Mouse (Mus musculus) neural tube, embryonic 13.5 days (tissue): Measurements from ENCODE around the gene Nln. TPM values are rescaled to one million over a fixed set of nuclear protein-coding genes. Genes with fewer than 3 reads are reported as not detected.

ENCODE experiments used
- ATAC-seq: fragments of 200-750 bp; cut with Nextera tagmentation; 2 replicates; pipeline ENCODE4 v1.8.0; 2017; ENCODE audit warnings: low read depth, mild to moderate bottlenecking, moderate TSS enrichment, moderate library complexity
- H3K27ac ChIP-seq: fragments of 300-500 bp; sonication (generic); replicated peaks from 2 replicates; pipeline ENCODE4 v1.5.1; 2015; ENCODE audit warnings: moderate library complexity, mild to moderate bottlenecking, inconsistent platforms
- H3K27me3 ChIP-seq: fragments of 300-500 bp; sonication (generic); 2 replicates; pipeline ENCODE4 v1.6.1; 2015; ENCODE audit warnings: mild to moderate bottlenecking, inconsistent platforms
- H3K36me3 ChIP-seq: fragments of 300-500 bp; sonication (generic); 2 replicates; pipeline ENCODE4 v1.6.1; 2015; ENCODE audit warnings: mild to moderate bottlenecking, inconsistent platforms
- H3K4me1 ChIP-seq: fragments of 300-500 bp; sonication (generic); replicated peaks from 2 replicates; pipeline ENCODE4 v1.6.1; 2015; ENCODE audit warnings: inconsistent platforms
- H3K4me2 ChIP-seq: fragments of 300-500 bp; sonication (generic); 2 replicates; pipeline ENCODE4 v1.6.1; 2015; ENCODE audit warnings: inconsistent platforms, mild to moderate bottlenecking, moderate library complexity
- H3K4me3 ChIP-seq: fragments of 300-500 bp; sonication (generic); 2 replicates; pipeline ENCODE4 v1.5.1; 2015; ENCODE audit warnings: mild to moderate bottlenecking, inconsistent platforms
- H3K9ac ChIP-seq: fragments of 300-500 bp; sonication (generic); 2 replicates; pipeline ENCODE4 v1.6.1; 2015; ENCODE audit warnings: moderate library complexity, mild to moderate bottlenecking, inconsistent platforms
- H3K9me3 ChIP-seq: fragments of 300-500 bp; sonication (generic); 2 replicates; pipeline ENCODE4 v1.6.1; 2016; ENCODE audit warnings: inconsistent platforms
- WGBS: fragments of 180-500 bp; shearing (Covaris S2); methylation state at CpG from one replicate; pipeline ENCODE4 v1.1.7; 2015; 5-methylcytosine and 5-hydroxymethylcytosine counted together
- polyA plus RNA-seq: library from polyadenylated mRNA; unstranded; fragments of >200 nt; fragmentation: Nextera tagmentation; extraction: Ambion mirVana; gene quantifications from 2 replicates; pipeline ENCODE4 v1.2.1, GENCODE M21; 2015

Nln gene
- polyA plus RNA-seq, 1 experiment from 2014 or later: 32.4 TPM

DNA sequence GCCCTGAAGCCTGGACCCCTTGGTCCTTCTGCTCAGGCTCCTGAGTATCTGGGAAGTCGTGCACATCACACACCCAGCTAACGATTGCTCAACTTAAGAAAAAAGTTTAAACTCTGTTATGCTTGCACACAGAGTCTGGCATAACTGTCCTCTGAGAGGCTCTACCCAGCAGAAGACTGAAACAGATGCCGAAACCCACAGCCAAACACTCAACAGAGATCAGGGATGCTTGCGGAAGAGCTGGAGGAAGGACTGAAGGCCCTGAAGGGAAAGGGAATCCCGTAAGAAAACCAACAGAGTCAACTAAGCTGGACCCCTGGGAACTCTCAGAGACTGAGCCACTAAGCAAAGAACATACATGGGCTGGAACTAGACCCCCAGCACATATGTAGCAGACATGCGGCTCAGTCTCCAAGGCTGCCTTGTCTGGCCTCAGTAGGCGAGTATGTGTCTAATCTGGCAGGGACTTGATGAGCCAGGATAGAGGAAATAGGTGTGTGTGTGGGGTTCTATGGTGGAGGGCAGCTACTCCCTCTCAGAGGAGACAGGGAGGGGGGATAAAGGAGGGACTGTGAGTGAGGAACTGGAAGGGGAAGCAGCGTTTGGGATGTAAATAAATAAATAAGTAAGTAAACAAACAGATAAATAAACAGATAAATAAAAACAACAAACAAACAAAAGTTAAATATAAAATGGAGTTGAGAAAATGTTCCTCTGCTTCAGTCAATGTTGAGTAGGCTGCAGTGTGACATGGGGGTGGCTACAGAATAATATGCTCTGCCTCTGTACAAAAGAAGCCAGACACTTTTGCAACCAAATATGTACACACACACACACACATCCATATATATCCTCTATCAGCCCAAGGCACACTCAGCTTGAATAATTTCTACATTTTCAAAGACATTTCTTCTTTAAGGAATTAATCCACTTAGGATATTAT, 116.0 kb downstream of the Nln start:
- Histone ChIP-seq H3K27ac (no peak overlapping the region), H3K9me3 (peaks cover 7% of the 10 kb centered on the region; the same call in 1 of the 2 replicates), H3K4me2 (no peak overlapping the region), H3K27me3 (no peaks in the 10 kb centered on the region), H3K4me3 (no peak overlapping the region), H3K36me3 (no peaks in the 10 kb centered on the region), H3K4me1 (no peaks in the 10 kb centered on the region), H3K9ac (no peak overlapping the region)
- ATAC-seq: no peak
- WGBS: 77% methylated on average over 8 of the region's 8 CpGs

- no peak overlapping the region for H3K4me2 ChIP-seq
- H3K9me3 ChIP-seq: peaks cover 7% of the 10 kb centered on the region
- H3K36me3 ChIP-seq: no peaks in the 10 kb centered on the region; the same call in 1 of the 2 replicates
- ATAC-seq: no peak
- H3K27ac ChIP-seq: no peak overlapping the region
- H3K4me3 ChIP-seq: no peak overlapping the region
- 65% methylated on average over 4 of the region's 4 CpGs for WGBS
- no peaks in the 10 kb centered on the region for H3K27me3 ChIP-seq
- no peaks in the 10 kb centered on the region for H3K4me1 ChIP-seq
- H3K9ac ChIP-seq: no peak overlapping the region
Observed at GRCm38 (mm10) chr13:103986660-103987059, 122.8 kb downstream of the Nln start.

DNA sequence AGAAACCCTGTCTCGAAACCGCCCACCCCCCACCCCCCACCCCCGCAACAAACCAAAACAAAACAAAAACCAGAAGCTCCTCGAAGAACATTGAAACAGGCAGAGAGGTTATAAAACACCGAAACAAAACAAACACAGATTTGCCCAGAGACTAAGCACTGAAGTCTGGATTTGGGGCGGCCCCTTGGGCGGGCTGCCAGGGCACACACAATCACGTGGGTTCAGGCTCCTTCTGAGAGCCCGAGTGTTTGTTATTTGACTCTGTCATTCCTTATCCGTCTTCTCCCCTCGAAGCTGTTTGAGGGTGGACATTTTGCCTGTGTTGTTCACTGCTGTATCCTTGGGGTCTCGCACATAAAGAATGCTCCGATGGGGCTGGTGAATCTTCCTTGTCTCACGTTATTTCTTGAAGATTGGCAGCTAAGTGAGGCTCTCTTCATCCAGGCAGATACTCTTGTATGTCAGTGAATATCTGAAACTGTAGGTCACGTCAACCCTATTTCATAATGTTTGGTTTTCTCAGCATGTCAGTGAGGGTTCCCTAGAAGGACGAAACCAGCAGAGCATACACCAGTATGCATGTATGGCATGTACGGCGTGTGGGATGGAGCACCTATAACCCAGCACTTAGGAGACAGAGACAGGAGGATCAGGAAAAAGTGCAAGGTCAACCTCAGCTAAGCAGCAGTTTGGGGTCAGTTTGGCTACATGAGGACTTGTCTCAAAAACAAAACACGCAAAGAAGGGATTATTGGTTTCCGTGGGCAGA, 123.7 kb downstream of the Nln start:
- WGBS: 80% methylated on average over 20 of the region's 20 CpGs
- Histone ChIP-seq H3K4me3 (no peak overlapping the region), H3K9me3 (peaks cover 7% of the 10 kb centered on the region), H3K36me3 (no peaks in the 10 kb centered on the region; the same call in 1 of the 2 replicates), H3K27me3 (no peaks in the 10 kb centered on the region), H3K4me1 (no peaks in the 10 kb centered on the region), H3K4me2 (no peak overlapping the region), H3K27ac (0 out of 2 replicates have a peak overlapping the region, but pooled peaks have one; percentile 23), H3K9ac (no peak overlapping the region)
- no peak for ATAC-seq

GRCm38 (mm10) chr13:103982376-103982775, 127.0 kb downstream of the Nln start:
- no peak overlapping the region for H3K4me2 ChIP-seq
- 93% methylated on average over 3 of the region's 3 CpGs for WGBS
- H3K27ac ChIP-seq: no peak overlapping the region
- no peaks in the 10 kb centered on the region; the same call in 1 of the 2 replicates for H3K36me3 ChIP-seq
- peaks cover 2% of the 10 kb centered on the region; the same call in 1 of the 2 replicates for H3K9me3 ChIP-seq
- ATAC-seq: no peak
- H3K4me3 ChIP-seq: no peak overlapping the region
- H3K27me3 ChIP-seq: no peaks in the 10 kb centered on the region
- no peak overlapping the region for H3K9ac ChIP-seq
- H3K4me1 ChIP-seq: no peaks in the 10 kb centered on the region

- no peaks in the 10 kb centered on the region for H3K4me1 ChIP-seq
- no peak for ATAC-seq
- no peak overlapping the region for H3K9ac ChIP-seq
- 93% methylated on average over 5 of the region's 5 CpGs for WGBS
- H3K27ac ChIP-seq: no peak overlapping the region
- H3K9me3 ChIP-seq: peaks cover 2% of the 10 kb centered on the region; the same call in 1 of the 2 replicates
- no peaks in the 10 kb centered on the region; the same call in 1 of the 2 replicates for H3K36me3 ChIP-seq
- H3K27me3 ChIP-seq: no peaks in the 10 kb centered on the region
- no peak overlapping the region for H3K4me2 ChIP-seq
- no peak overlapping the region for H3K4me3 ChIP-seq
Observed at GRCm38 (mm10) chr13:103980414-103980813, 129.0 kb downstream of the Nln start.

- H3K4me2 ChIP-seq: no peak overlapping the region
- WGBS: 54% methylated on average over 5 of the region's 5 CpGs
- no peaks in the 10 kb centered on the region for H3K27me3 ChIP-seq
- H3K36me3 ChIP-seq: no peaks in the 10 kb centered on the region
- no peak overlapping the region for H3K9ac ChIP-seq
- H3K4me3 ChIP-seq: no peak overlapping the region
- H3K9me3 ChIP-seq: peaks cover 2% of the 10 kb centered on the region; the same call in 1 of the 2 replicates
- H3K4me1 ChIP-seq: no peaks in the 10 kb centered on the region
- 0 out of 2 replicates have a peak overlapping the region, but pooled peaks have one; percentile 28 for H3K27ac ChIP-seq
- ATAC-seq: no peak
Observed at GRCm38 (mm10) chr13:103978286-103978866, 131.0 kb downstream of the Nln start.

GRCm38 (mm10) chr13:103977844-103978243, 131.6 kb downstream of the Nln start:
- 79% methylated on average over 6 of the region's 6 CpGs for WGBS

DNA sequence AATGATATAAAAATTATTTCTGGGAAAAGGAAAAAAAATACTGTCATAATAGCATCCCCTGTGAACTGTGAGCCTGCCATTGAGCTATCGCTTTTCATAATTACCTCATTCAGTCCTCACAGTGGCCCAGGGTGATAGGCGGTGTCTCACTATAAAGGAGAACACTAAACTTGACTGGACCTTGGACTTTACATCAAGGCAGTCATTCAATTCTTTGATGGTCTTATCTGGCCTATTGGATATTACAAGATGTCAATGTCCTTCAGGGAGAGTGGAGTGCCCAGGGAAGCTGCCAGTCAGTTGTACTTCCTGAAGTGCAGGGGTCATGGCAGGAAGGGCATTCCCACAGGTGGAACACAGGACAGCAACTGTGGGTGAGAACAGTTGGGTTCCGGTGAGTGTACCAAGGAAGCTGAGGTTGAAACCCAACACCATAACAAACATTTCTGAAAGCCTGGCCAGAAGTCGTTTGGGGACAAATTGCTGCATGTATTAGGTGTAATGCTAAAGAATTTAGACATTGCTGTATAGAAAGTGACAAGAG, 133.2 kb downstream of the Nln start:
- H3K9me3 ChIP-seq: 0 out of 2 replicates have a peak, but pooled peaks cover 2% of the 10 kb centered on the region
- no peaks in the 10 kb centered on the region for H3K4me1 ChIP-seq
- H3K36me3 ChIP-seq: no peaks in the 10 kb centered on the region
- H3K9ac ChIP-seq: no peak overlapping the region
- ATAC-seq: no peak
- H3K4me2 ChIP-seq: no peak overlapping the region
- H3K4me3 ChIP-seq: no peak overlapping the region
- H3K27me3 ChIP-seq: no peaks in the 10 kb centered on the region
- no peak overlapping the region for H3K27ac ChIP-seq
- WGBS: 76% methylated on average over 4 of the region's 4 CpGs

More at GRCm38 (mm10) chr13:103977844-103978243, 131.6 kb downstream of the Nln start:
- Histone ChIP-seq H3K4me1 (no peaks in the 10 kb centered on the region), H3K27ac (no peak overlapping the region), H3K9ac (no peak overlapping the region), H3K4me2 (no peak overlapping the region), H3K36me3 (no peaks in the 10 kb centered on the region), H3K9me3 (peaks cover 2% of the 10 kb centered on the region; the same call in 1 of the 2 replicates), H3K4me3 (no peak overlapping the region), H3K27me3 (no peaks in the 10 kb centered on the region)
- ATAC-seq: no peak

DNA sequence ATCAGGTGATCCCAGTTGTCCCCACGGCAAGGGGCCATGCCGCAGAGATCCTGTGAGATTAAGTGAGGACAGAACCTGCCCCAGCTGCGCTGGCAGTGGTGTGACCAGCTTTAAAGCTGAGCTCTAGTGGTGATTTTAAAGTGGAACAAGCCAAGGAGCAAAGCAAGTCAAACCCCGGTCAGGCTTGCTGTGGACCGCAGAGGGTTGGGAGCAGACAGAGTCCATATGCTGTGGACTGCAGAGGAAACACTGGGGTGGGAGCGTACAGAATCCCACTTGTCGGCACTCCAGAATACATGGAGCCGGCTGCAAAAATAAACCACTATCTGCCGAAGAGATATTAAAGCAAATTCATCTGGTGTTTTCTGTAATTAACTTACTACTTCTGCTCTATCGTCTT, 134.3 kb downstream of the Nln start:
- 88% methylated on average over 10 of the region's 10 CpGs for WGBS
- no peak overlapping the region for H3K9ac ChIP-seq
- H3K27ac ChIP-seq: no peak overlapping the region
- ATAC-seq: no peak
- H3K4me3 ChIP-seq: no peak overlapping the region
- H3K27me3 ChIP-seq: no peaks in the 10 kb centered on the region
- no peak overlapping the region for H3K4me2 ChIP-seq
- no peaks in the 10 kb centered on the region for H3K4me1 ChIP-seq
- H3K9me3 ChIP-seq: 0 out of 2 replicates have a peak, but pooled peaks cover 2% of the 10 kb centered on the region
- no peaks in the 10 kb centered on the region for H3K36me3 ChIP-seq

GRCm38 (mm10) chr13:103973977-103974376, 135.4 kb downstream of the Nln start:
- Histone ChIP-seq H3K9ac (no peak overlapping the region), H3K4me1 (no peaks in the 10 kb centered on the region), H3K4me2 (no peak overlapping the region), H3K9me3 (no peaks in the 10 kb centered on the region), H3K36me3 (no peaks in the 10 kb centered on the region), H3K4me3 (no peak overlapping the region), H3K27me3 (no peaks in the 10 kb centered on the region), H3K27ac (no peak overlapping the region)
- WGBS: 85% methylated on average over 5 of the region's 5 CpGs
- no peak for ATAC-seq
